ENCODE assay signal across 8 mouse cellular contexts in the genomic region with DNA sequence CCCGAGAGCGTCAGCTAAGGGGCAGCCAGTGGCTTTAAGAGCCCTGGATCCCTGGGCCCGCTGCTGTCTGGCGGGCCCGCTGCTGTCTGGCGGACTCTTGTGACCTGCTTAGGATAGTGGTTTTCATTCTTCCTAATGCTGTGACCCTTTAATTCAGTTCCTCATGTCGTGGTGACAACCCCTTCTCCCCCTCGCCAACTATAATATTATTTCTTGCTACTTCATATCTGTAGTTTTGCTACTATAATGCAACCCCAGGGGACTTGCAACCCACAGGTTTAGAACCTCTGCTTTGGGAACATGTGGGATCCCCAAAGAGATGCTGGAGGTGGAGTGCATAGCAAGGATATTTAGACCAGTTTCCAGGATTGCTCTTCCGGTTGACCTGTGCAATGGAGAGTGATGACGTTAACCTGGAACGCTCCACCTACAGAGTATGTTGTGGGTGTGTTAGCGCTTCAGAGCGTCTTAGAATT. TPM values are rescaled to one million over a fixed set of nuclear protein-coding genes. Genes with fewer than 3 reads are reported as not detected.
DNase-seq lines count a peak whose midpoint lies in the region; ATAC-seq and TF ChIP-seq lines count a peak whose summit lies in the region.

No protein-coding gene starts in this region.

- peak overlapping the region; percentile 77 to 89 for H3K27ac ChIP-seq in heart, embryonic 14.5 days (replicated peaks in 1 of 2; ENCODE audit: control insufficient read depth in 1 of 2, insufficient read depth in 1 of 2, low read depth in 2 of 2, low read length in 2 of 2)
- peak overlapping the region; percentile 75 for H3K27ac ChIP-seq in embryonic facial prominence, embryonic 11.5 days (replicated peaks; ENCODE audit: low read depth, low read length)
- peak overlapping the region; percentile 77 for H3K27ac ChIP-seq in intestine, postnatal 0 days (ENCODE audit: low read depth, low read length)
- H3K27ac ChIP-seq in midbrain, embryonic 16.5 days (ENCODE audit: low read length) = peak overlapping the region; percentile 88

- H3K9ac ChIP-seq in heart, embryonic 14.5 days (ENCODE audit: low read length) = peak overlapping the region; percentile 75
- H3K9ac ChIP-seq in embryonic facial prominence, embryonic 11.5 days (replicated peaks; ENCODE audit: low read length) = peak overlapping the region; percentile 30
- peak overlapping the region; percentile 58 for H3K9ac ChIP-seq in intestine, postnatal 0 days (ENCODE audit: low read depth, low read length)
- peak overlapping the region; percentile 56 for H3K9ac ChIP-seq in midbrain, embryonic 16.5 days (ENCODE audit: low read depth, low read length)

- H3K36me3 ChIP-seq in heart, embryonic 14.5 days (ENCODE audit: control insufficient read depth, insufficient read depth, low read length) = no peaks in the 10 kb centered on the region
- no peaks in the 10 kb centered on the region for H3K36me3 ChIP-seq in G1E (replicated peaks)
- no peaks in the 10 kb centered on the region for H3K36me3 ChIP-seq in embryonic facial prominence, embryonic 11.5 days (replicated peaks; ENCODE audit: control insufficient read depth, insufficient read depth, low read depth, low read length)
- H3K36me3 ChIP-seq in intestine, postnatal 0 days (ENCODE audit: control insufficient read depth, insufficient read depth) = no peaks in the 10 kb centered on the region
- no peaks in the 10 kb centered on the region for H3K36me3 ChIP-seq in midbrain, embryonic 16.5 days (ENCODE audit: control insufficient read depth, insufficient read depth, low read length)

- H3K4me3 ChIP-seq in heart, embryonic 14.5 days (ENCODE audit: control insufficient read depth in 1 of 2, insufficient read depth in 1 of 2, low read depth in 1 of 2, low read length in 2 of 2) = peak overlapping the region; percentile 81 to 82
- peak overlapping the region; percentile 91; the same call in 1 of the 2 replicates for H3K4me3 ChIP-seq in G1E (ENCODE audit: low read depth, low read length)
- 0 out of 2 replicates have a peak overlapping the region, but pooled peaks have one; percentile 15 for H3K4me3 ChIP-seq in embryonic facial prominence, embryonic 11.5 days (ENCODE audit: low read depth, low read length)
- peak overlapping the region; percentile 80 for H3K4me3 ChIP-seq in intestine, postnatal 0 days (ENCODE audit: low read depth, low read length)
- H3K4me3 ChIP-seq in midbrain, embryonic 16.5 days (ENCODE audit: low read depth, low read length) = peak overlapping the region; percentile 73

- no peaks in the 10 kb centered on the region for H3K9me3 ChIP-seq in heart, embryonic 14.5 days (ENCODE audit: control insufficient read depth, low read length)
- no peaks in the 10 kb centered on the region; the same call in 1 of the 2 replicates for H3K9me3 ChIP-seq in G1E (replicated peaks)
- H3K9me3 ChIP-seq in embryonic facial prominence, embryonic 11.5 days (replicated peaks; ENCODE audit: control insufficient read depth, low read length) = no peaks in the 10 kb centered on the region
- H3K9me3 ChIP-seq in intestine, postnatal 0 days (ENCODE audit: control insufficient read depth) = no peaks in the 10 kb centered on the region
- no peaks in the 10 kb centered on the region for H3K9me3 ChIP-seq in midbrain, embryonic 16.5 days (replicated peaks; ENCODE audit: control insufficient read depth, low read length, poor library complexity, severe bottlenecking)

- DNase-seq in heart, adult 8-10 months (ENCODE audit: low spot score) = no peak
- peak; percentile 2 for DNase-seq in G1E (ENCODE audit: low spot score)
- DNase-seq in embryonic facial prominence, embryonic 11.5 days (ENCODE audit: low spot score) = peak; percentile 47
- no peak for DNase-seq in ovary, postnatal 36 days (ENCODE audit: low spot score)
- DNase-seq in frontal cortex, postnatal 36 days (ENCODE audit: low spot score in 2 of 2) = no peak

- peak overlapping the region; percentile 94 for H3K4me2 ChIP-seq in heart, embryonic 14.5 days (ENCODE audit: low read length)
- peak overlapping the region; percentile 39 for H3K4me2 ChIP-seq in embryonic facial prominence, embryonic 11.5 days (ENCODE audit: low read depth, low read length)
- peak overlapping the region; percentile 95 for H3K4me2 ChIP-seq in intestine, postnatal 0 days (replicated peaks; ENCODE audit: low read depth)
- peak overlapping the region; percentile 74 for H3K4me2 ChIP-seq in midbrain, embryonic 16.5 days (ENCODE audit: low read length)

- no peaks in the 10 kb centered on the region for H3K27me3 ChIP-seq in heart, embryonic 14.5 days (ENCODE audit: control insufficient read depth, insufficient read depth, low read length)
- no peaks in the 10 kb centered on the region for H3K27me3 ChIP-seq in G1E (ENCODE audit: insufficient read depth, low read length)
- H3K27me3 ChIP-seq in embryonic facial prominence, embryonic 11.5 days (ENCODE audit: control insufficient read depth, insufficient read depth, low read length) = no peaks in the 10 kb centered on the region
- H3K27me3 ChIP-seq in intestine, postnatal 0 days (replicated peaks; ENCODE audit: control insufficient read depth, insufficient read depth, low read length) = no peaks in the 10 kb centered on the region
- no peaks in the 10 kb centered on the region for H3K27me3 ChIP-seq in midbrain, embryonic 16.5 days (ENCODE audit: control insufficient read depth, insufficient read depth, low read depth, low read length)

- no peak for TF ChIP-seq CTCF in G1E (IDR thresholded peaks at IDR 0.05; ENCODE audit: low read depth, low read length)
- no peak for TF ChIP-seq CTCF in intestine, postnatal 0 days (IDR thresholded peaks at IDR 0.05; ENCODE audit: low read depth)

- 27% methylated on average over 13 of the region's 13 CpGs for WGBS in heart, embryonic 14.5 days
- 28% methylated on average over 13 of the region's 13 CpGs for WGBS in embryonic facial prominence, embryonic 11.5 days
- WGBS in intestine, postnatal 0 days = 23% methylated on average over 13 of the region's 13 CpGs
- WGBS in midbrain, embryonic 16.5 days = 32% methylated on average over 13 of the region's 13 CpGs

- ATAC-seq in heart, embryonic 14.5 days (ENCODE audit: insufficient number of reproducible peaks, insufficient read depth, low FRiP score, low read depth) = no peak
- ATAC-seq in G1E (ENCODE audit: extremely low read depth, insufficient number of reproducible peaks, low FRiP score, poor library complexity, severe bottlenecking) = no peak
- peak; percentile 31 for ATAC-seq in embryonic facial prominence, embryonic 11.5 days (replicated peaks; ENCODE audit: insufficient number of reproducible peaks, low FRiP score, low TSS enrichment, low read depth)
- ATAC-seq in intestine, postnatal 0 days = no peak
- ATAC-seq in midbrain, embryonic 16.5 days = peak; percentile 34

- H3K4me1 ChIP-seq in heart, embryonic 14.5 days (ENCODE audit: control insufficient read depth in 2 of 2, insufficient read depth in 2 of 2, low read length in 2 of 2) = peaks cover 3 to 12% of the 10 kb centered on the region in 2 experiments
- H3K4me1 ChIP-seq in G1E (ENCODE audit: insufficient read depth, low read depth, low read length) = peaks cover 30% of the 10 kb centered on the region
- no peaks in the 10 kb centered on the region for H3K4me1 ChIP-seq in embryonic facial prominence, embryonic 11.5 days (ENCODE audit: control insufficient read depth, insufficient read depth, low read length)
- peaks cover 3% of the 10 kb centered on the region for H3K4me1 ChIP-seq in intestine, postnatal 0 days (replicated peaks; ENCODE audit: control insufficient read depth, insufficient read depth, low read length)
- peaks cover 14% of the 10 kb centered on the region for H3K4me1 ChIP-seq in midbrain, embryonic 16.5 days (ENCODE audit: control insufficient read depth, insufficient read depth, low read length)

RNA-seq across cellular contexts. Expression of gene Pjvk, which starts 0.4 kb away (rescaled TPM):
- 0.18 TPM in 1 of 2 replicates, not detected in the other for polyA plus RNA-seq in heart, embryonic 14.5 days (2014; fragmentation: Nextera tagmentation; extraction: Ambion mirVana)
- total RNA-seq in heart, adult 8-10 months (2022) = not detected
- total RNA-seq in G1E (2014; fragmentation: Nextera tagmentation) (not detected in 2 replicates), G1E (2017) (0.27 TPM in 1 of 2 replicates, not detected in the other)
- polyA plus RNA-seq in G1E (2012) = not detected in 2 replicates
- polyA plus RNA-seq in embryonic facial prominence, embryonic 11.5 days (2014; fragmentation: Nextera tagmentation; extraction: Ambion mirVana) = 0.72 and 0.93 TPM in 2 replicates
- 0.12 and 0.31 TPM in 2 replicates for polyA plus RNA-seq in intestine, postnatal 0 days (2015; fragmentation: Nextera tagmentation; extraction: Ambion mirVana)
- polyA plus RNA-seq in midbrain, embryonic 16.5 days (2015; fragmentation: Nextera tagmentation; extraction: Ambion mirVana) = 0.51 and 0.94 TPM in 2 replicates

RNA-seq across cellular contexts. Expression of gene Prkra, which starts 0.9 kb away (rescaled TPM):
- polyA plus RNA-seq in heart, embryonic 14.5 days (2014; fragmentation: Nextera tagmentation; extraction: Ambion mirVana) = 37.8 and 38.9 TPM in 2 replicates
- total RNA-seq in heart, adult 8-10 months (2022) = 10 to 100 TPM; 10.6 to 14.2 (median 12.1) TPM
- total RNA-seq in G1E (2014; fragmentation: Nextera tagmentation) (18.6 and 24.2 TPM in 2 replicates), G1E (2017) (21.3 and 23.1 TPM in 2 replicates)
- 7.4 and 9.6 TPM in 2 replicates for polyA plus RNA-seq in G1E (2012)
- polyA plus RNA-seq in embryonic facial prominence, embryonic 11.5 days (2014; fragmentation: Nextera tagmentation; extraction: Ambion mirVana) = 102 and 103 TPM in 2 replicates
- polyA plus RNA-seq in intestine, postnatal 0 days (2015; fragmentation: Nextera tagmentation; extraction: Ambion mirVana) = 20.0 and 20.3 TPM in 2 replicates
- 114 and 119 TPM in 2 replicates for polyA plus RNA-seq in midbrain, embryonic 16.5 days (2015; fragmentation: Nextera tagmentation; extraction: Ambion mirVana)

RNA-seq across cellular contexts. Expression of gene Fkbp7, which starts 24.2 kb away (rescaled TPM):
- 73.8 and 85.0 TPM in 2 replicates for polyA plus RNA-seq in heart, embryonic 14.5 days (2014; fragmentation: Nextera tagmentation; extraction: Ambion mirVana)
- 10 to 100 TPM; 18.9 to 28.5 (median 23.6) TPM for total RNA-seq in heart, adult 8-10 months (2022)
- 9.9 and 18.1 TPM in 2 replicates for total RNA-seq in G1E (2014; fragmentation: Nextera tagmentation)
- total RNA-seq in G1E (2017) = 3.1 and 5.3 TPM in 2 replicates
- polyA plus RNA-seq in G1E (2012) = 0.19 and 0.29 TPM in 2 replicates
- polyA plus RNA-seq in embryonic facial prominence, embryonic 11.5 days (2014; fragmentation: Nextera tagmentation; extraction: Ambion mirVana) = 42.6 and 45.8 TPM in 2 replicates
- 30.0 and 30.8 TPM in 2 replicates for polyA plus RNA-seq in intestine, postnatal 0 days (2015; fragmentation: Nextera tagmentation; extraction: Ambion mirVana)
- polyA plus RNA-seq in midbrain, embryonic 16.5 days (2015; fragmentation: Nextera tagmentation; extraction: Ambion mirVana) = 8.6 and 11.8 TPM in 2 replicates

RNA-seq across cellular contexts. Expression of gene Plekha3, which starts 26.4 kb away (rescaled TPM):
- polyA plus RNA-seq in heart, embryonic 14.5 days (2014; fragmentation: Nextera tagmentation; extraction: Ambion mirVana) = 10.0 and 13.0 TPM in 2 replicates
- 10 to 100 TPM; 19.3 to 23.0 (median 20.3) TPM for total RNA-seq in heart, adult 8-10 months (2022)
- 28.8 and 30.5 TPM in 2 replicates for total RNA-seq in G1E (2014; fragmentation: Nextera tagmentation)
- total RNA-seq in G1E (2017) = 18.5 and 24.6 TPM in 2 replicates
- polyA plus RNA-seq in G1E (2012) = 2.7 and 3.3 TPM in 2 replicates
- polyA plus RNA-seq in embryonic facial prominence, embryonic 11.5 days (2014; fragmentation: Nextera tagmentation; extraction: Ambion mirVana) = 11.7 and 15.6 TPM in 2 replicates
- 8.3 and 8.5 TPM in 2 replicates for polyA plus RNA-seq in intestine, postnatal 0 days (2015; fragmentation: Nextera tagmentation; extraction: Ambion mirVana)
- polyA plus RNA-seq in midbrain, embryonic 16.5 days (2015; fragmentation: Nextera tagmentation; extraction: Ambion mirVana) = 5.5 and 6.8 TPM in 2 replicates

Comparison
In these comparisons a context has a peak if more than half of its experiments do, and no peak if none do; other contexts are left out.
1. ATAC-seq: peak in embryonic facial prominence, embryonic 11.5 days (single experiment) and midbrain, embryonic 16.5 days (single experiment); none in heart, embryonic 14.5 days (single experiment), G1E (single experiment) and intestine, postnatal 0 days (single experiment).
2. H3K4me2 ChIP-seq: peak in every context shown above with its lines; median percentile 95 in intestine, postnatal 0 days; 94 in heart, embryonic 14.5 days; 74 in midbrain, embryonic 16.5 days; 39 in embryonic facial prominence, embryonic 11.5 days.
3. H3K4me3 ChIP-seq: peak in every context shown above with its lines; median percentile 91 in G1E; 82 in heart, embryonic 14.5 days; 80 in intestine, postnatal 0 days; 73 in midbrain, embryonic 16.5 days; 15 in embryonic facial prominence, embryonic 11.5 days.
4. DNase-seq: peak in G1E (single experiment) and embryonic facial prominence, embryonic 11.5 days (single experiment); none in heart, adult 8-10 months (single experiment), ovary, postnatal 36 days (single experiment) and frontal cortex, postnatal 36 days (0 of 2).
5. Peak in every context shown above with its lines, with median percentiles within 50 percentile points of each other: H3K27ac ChIP-seq and H3K9ac ChIP-seq.